Mouse (Mus musculus): ENCODE results near the gene Fez2.

DNA sequence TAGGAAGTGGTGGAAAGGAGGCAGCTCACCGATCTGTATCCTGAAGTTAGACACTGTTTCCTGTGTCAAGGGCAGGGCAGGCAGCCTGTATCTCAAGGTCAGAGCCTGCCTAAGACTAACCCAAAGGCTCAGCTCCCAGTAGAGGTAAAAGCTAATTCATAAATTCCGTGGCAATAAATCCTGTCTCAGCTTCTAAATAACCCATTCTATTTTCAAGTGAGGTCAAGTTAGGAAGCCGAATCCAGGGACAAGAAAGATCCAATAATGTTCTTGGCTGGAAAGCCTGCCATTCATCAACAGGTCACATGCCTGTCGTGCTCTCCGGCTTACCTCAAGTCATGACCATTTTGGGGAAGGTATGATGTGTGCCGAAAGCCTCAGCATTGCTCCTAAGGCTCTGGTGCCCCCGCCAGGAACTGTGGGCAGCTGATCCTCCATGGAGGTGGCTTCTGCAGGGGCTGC lies 33.4 kb upstream of the Fez2 start:
- TF ChIP-seq CTCF (IDR thresholded peaks at IDR 0.05; ENCODE audit: borderline replicate concordance, insufficient read depth, low read depth, low read length) (no peak), POLR2A (IDR thresholded peaks at IDR 0.05; ENCODE audit: borderline replicate concordance, insufficient read depth, low read length) (no peak)
